Mouse (Mus musculus) liver, adult 2 months (tissue): ENCODE data around the gene Sptbn2.

Source experiments
- CTCF ChIP-seq: fragments of 200-500 bp; IDR thresholded peaks from 2 replicates; pipeline ENCODE4 v1.5.1; 2011; ENCODE audit warnings: low read depth, low read length, control low read depth
- POLR2A ChIP-seq: fragments of 200-500 bp; IDR thresholded peaks from 2 replicates; pipeline ENCODE4 v1.6.1; 2011; ENCODE audit warnings: low read length, control low read depth; ENCODE audit not compliant: insufficient read depth; ENCODE audit errors: extremely low read depth

DNA sequence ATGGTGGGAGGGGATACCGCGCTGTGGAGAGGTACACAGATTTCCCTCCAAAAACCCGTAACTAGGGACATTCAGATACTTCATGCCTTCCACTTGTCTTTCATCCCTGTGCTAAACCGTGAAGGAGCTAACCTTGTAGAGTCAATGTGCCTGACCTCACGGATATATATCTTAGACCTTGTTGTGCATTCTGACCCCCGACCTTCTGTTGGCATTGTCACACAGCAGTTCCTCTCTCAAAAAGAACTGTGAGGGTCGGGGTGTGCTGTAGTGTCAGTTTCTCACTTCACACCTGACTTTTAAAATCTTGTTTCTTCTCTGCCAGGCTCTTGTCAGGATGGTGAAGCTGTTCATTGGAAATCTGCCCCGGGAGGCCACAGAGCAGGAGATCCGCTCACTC is 46.0 kb downstream of the Sptbn2 start:
- no peak for TF ChIP-seq POLR2A
- no peak for TF ChIP-seq CTCF
